In genomic region chr2:152738341-152738740, GRCm38 (mm10) we compare ENCODE assay signal across 9 mouse cellular contexts. TPM values are rescaled to one million over a fixed set of nuclear protein-coding genes. Genes with fewer than 3 reads are reported as not detected.
DNase-seq lines count a peak whose midpoint lies in the region; ATAC-seq and TF ChIP-seq lines count a peak whose summit lies in the region.
"Had no signal": no experiment of that assay in that cellular context is flagged by ENCODE, and none has a peak within 500 bp of the region (broad histone marks: within the 10 kb centered on the region; RNA-seq: fewer than 3 reads in every experiment).

No protein-coding gene starts in this region.

- peaks cover 17% of the 10 kb centered on the region for H3K36me3 ChIP-seq in C2C12 (ENCODE audit: control insufficient read depth, insufficient read depth)
- H3K36me3 ChIP-seq in forebrain, postnatal 0 days (ENCODE audit: insufficient read depth): no peaks in the 10 kb centered on the region
- no peaks in the 10 kb centered on the region for H3K36me3 ChIP-seq in liver, embryonic 16.5 days (ENCODE audit: control insufficient read depth, insufficient read depth)

- peaks cover 45% of the 10 kb centered on the region for H3K79me2 ChIP-seq in C2C12 (ENCODE audit: control insufficient read depth, insufficient read depth)

- peaks cover 26% of the 10 kb centered on the region for H3K79me3 ChIP-seq in C2C12 (ENCODE audit: low read depth)

- ATAC-seq in forebrain, postnatal 0 days: no peak
- no peak for ATAC-seq in liver, embryonic 16.5 days (ENCODE audit: low read depth)

- WGBS in cerebellum, adult 2 months: 85% methylated on average over 2 of the region's 2 CpGs
- WGBS in forebrain, postnatal 0 days: 67% methylated on average over 2 of the region's 2 CpGs
- WGBS in liver, embryonic 16.5 days (ENCODE audit: insufficient replicate concordance): 54% methylated on average over 2 of the region's 2 CpGs

- no peak for TF ChIP-seq CTCF in cerebellum, adult 2 months (IDR thresholded peaks at IDR 0.05; ENCODE audit: borderline replicate concordance, insufficient read depth, low read depth, low read length)
- no peak for TF ChIP-seq CTCF in C2C12 (IDR thresholded peaks at IDR 0.05; ENCODE audit: control insufficient read depth, insufficient read depth, insufficient read length)
- TF ChIP-seq CTCF in forebrain, postnatal 0 days (IDR thresholded peaks at IDR 0.05; ENCODE audit: low read depth): no peak

- H3K4me3 ChIP-seq in cerebellum, adult 2 months (replicated peaks; ENCODE audit: insufficient read depth, low read depth, low read length): no peak overlapping the region
- peak overlapping the region; percentile 93 for H3K4me3 ChIP-seq in C2C12 (ENCODE audit: insufficient read depth, poor library complexity, severe bottlenecking)
- peak overlapping the region; percentile 47; the same call in 1 of the 2 replicates for H3K4me3 ChIP-seq in forebrain, postnatal 0 days (ENCODE audit: low read depth, low read length)
- H3K4me3 ChIP-seq in liver, embryonic 16.5 days (ENCODE audit: low read depth, low read length): peak overlapping the region; percentile 63

- peaks cover 16% of the 10 kb centered on the region; the same call in 1 of the 2 replicates for H3K4me1 ChIP-seq in cerebellum, adult 2 months (ENCODE audit: control insufficient read depth, insufficient read depth, low read length)
- H3K4me1 ChIP-seq in forebrain, postnatal 0 days (ENCODE audit: insufficient read depth): peaks cover 18% of the 10 kb centered on the region
- peaks cover 76% of the 10 kb centered on the region for H3K4me1 ChIP-seq in liver, embryonic 16.5 days (ENCODE audit: control insufficient read depth, low read depth, low read length)

- H3K4me2 ChIP-seq in forebrain, postnatal 0 days (ENCODE audit: low read depth): peak overlapping the region; percentile 84
- peak overlapping the region; percentile 98 for H3K4me2 ChIP-seq in liver, embryonic 16.5 days (ENCODE audit: low read depth, low read length)

- no peak for DNase-seq in cerebellum, adult 2 months
- DNase-seq in cerebellum, adult 11-12 months: no peak
- no peak for DNase-seq in forebrain, postnatal 0 days
- DNase-seq in urinary bladder, postnatal 25 days (ENCODE audit: low spot score): no peak
- no peak for DNase-seq in ovary, postnatal 10 days (ENCODE audit: low spot score)
- no peak for DNase-seq in cerebellum, adult 11 months
- DNase-seq: cerebellum, postnatal 36 days had no signal

- no peak for TF ChIP-seq POLR2A in cerebellum, adult 2 months (IDR thresholded peaks at IDR 0.05; ENCODE audit: borderline replicate concordance, insufficient read depth, low read length)

- H3ac ChIP-seq in C2C12 (ENCODE audit: control insufficient read depth, insufficient read length, low read depth): peak overlapping the region; percentile 80

- no peaks in the 10 kb centered on the region for H3K9me3 ChIP-seq in forebrain, postnatal 0 days (ENCODE audit: low read length)
- H3K9me3 ChIP-seq in liver, embryonic 16.5 days (replicated peaks; ENCODE audit: control insufficient read depth, low read length): no peaks in the 10 kb centered on the region

- H3K27me3 ChIP-seq in cerebellum, adult 2 months (ENCODE audit: control insufficient read depth, insufficient read depth, low read length): no peaks in the 10 kb centered on the region
- H3K27me3 ChIP-seq in C2C12 (ENCODE audit: control insufficient read depth, insufficient read depth, insufficient read length): no peaks in the 10 kb centered on the region
- H3K27me3 ChIP-seq in forebrain, postnatal 0 days (ENCODE audit: insufficient read depth, low read length): 0 out of 2 replicates have a peak, but pooled peaks cover 9% of the 10 kb centered on the region
- H3K27me3 ChIP-seq in liver, embryonic 16.5 days (ENCODE audit: control insufficient read depth, insufficient read depth, low read depth, low read length): peaks cover 17% of the 10 kb centered on the region

- H3K9ac ChIP-seq in forebrain, postnatal 0 days: peak overlapping the region; percentile 10; the same call in 1 of the 2 replicates
- peak overlapping the region; percentile 68; the same call in 1 of the 2 replicates for H3K9ac ChIP-seq in liver, embryonic 16.5 days (ENCODE audit: low read depth, low read length)

- H3K27ac ChIP-seq in cerebellum, adult 2 months (ENCODE audit: insufficient read depth, low read length): peak overlapping the region; percentile 57; the same call in 1 of the 2 replicates
- H3K27ac ChIP-seq in forebrain, postnatal 0 days (ENCODE audit: low read depth, low read length): peak overlapping the region; percentile 4; the same call in 1 of the 2 replicates
- H3K27ac ChIP-seq in liver, embryonic 16.5 days (ENCODE audit: low read length): peak overlapping the region; percentile 83

TF ChIP-seq in C2C12, 6 proteins besides CTCF, POLR2A, EP300 and RAD21:
- TF ChIP-seq FOSL1 (IDR thresholded peaks at IDR 0.05; ENCODE audit: insufficient read depth, low read length, poor library complexity, severe bottlenecking): no peak
- TF ChIP-seq CEBPB (IDR thresholded peaks at IDR 0.05; ENCODE audit: low read depth): no peak
- no peak for TF ChIP-seq MAX (IDR thresholded peaks at IDR 0.05)
- no peak for TF ChIP-seq USF1 (IDR thresholded peaks at IDR 0.05; ENCODE audit: low read depth)
- TF ChIP-seq MYOG (IDR thresholded peaks at IDR 0.05; ENCODE audit: control insufficient read depth, extremely low read depth, insufficient read length): no peak
- no peak for TF ChIP-seq MYOD1 (IDR thresholded peaks at IDR 0.05; ENCODE audit: control insufficient read depth, insufficient read length, low read depth)

RNA-seq across cellular contexts. Expression of gene Id1, which starts 2.3 kb away (rescaled TPM):
- polyA plus RNA-seq in cerebellum, adult 2 months (2012; rRNA removed): 63.8 and 68.7 TPM in 2 replicates
- 503 TPM for polyA plus RNA-seq in C2C12 (2012; fragmentation: generic; extraction: Trizol)
- 58.8 and 70.5 TPM in 2 replicates for total RNA-seq in forebrain, postnatal 0 days (2014; rRNA removed)
- polyA plus RNA-seq in forebrain, postnatal 0 days (2015; fragmentation: Nextera tagmentation; extraction: Ambion mirVana): 59.8 and 71.3 TPM in 2 replicates
- polyA plus RNA-seq in liver, embryonic 16.5 days (2015; fragmentation: Nextera tagmentation; extraction: Ambion mirVana): 18.1 and 18.8 TPM in 2 replicates

RNA-seq across cellular contexts. Expression of gene Cox4i2, which starts 15.6 kb away (rescaled TPM):
- polyA plus RNA-seq in cerebellum, adult 2 months (2012; rRNA removed): 9.2 and 9.7 TPM in 2 replicates
- 0.39 TPM for polyA plus RNA-seq in C2C12 (2012; fragmentation: generic; extraction: Trizol)
- 4.3 TPM in 2 replicates for total RNA-seq in forebrain, postnatal 0 days (2014; rRNA removed)
- polyA plus RNA-seq in forebrain, postnatal 0 days (2015; fragmentation: Nextera tagmentation; extraction: Ambion mirVana): 4.4 and 5.4 TPM in 2 replicates
- polyA plus RNA-seq in liver, embryonic 16.5 days (2015; fragmentation: Nextera tagmentation; extraction: Ambion mirVana): 0.95 and 1.4 TPM in 2 replicates

RNA-seq across cellular contexts. Expression of gene Mcts2, which starts 51.5 kb away (rescaled TPM):
- 19.2 and 19.9 TPM in 2 replicates for polyA plus RNA-seq in cerebellum, adult 2 months (2012; rRNA removed)
- 24.7 TPM for polyA plus RNA-seq in C2C12 (2012; fragmentation: generic; extraction: Trizol)
- 21.5 and 30.8 TPM in 2 replicates for total RNA-seq in forebrain, postnatal 0 days (2014; rRNA removed)
- 26.6 and 29.9 TPM in 2 replicates for polyA plus RNA-seq in forebrain, postnatal 0 days (2015; fragmentation: Nextera tagmentation; extraction: Ambion mirVana)
- polyA plus RNA-seq in liver, embryonic 16.5 days (2015; fragmentation: Nextera tagmentation; extraction: Ambion mirVana): 10.2 and 11.1 TPM in 2 replicates

Comparison
In these comparisons a context has a peak if more than half of its experiments do, and no peak if none do; other contexts are left out.
1. H3K27ac ChIP-seq: peak in every context shown above with its lines; median percentile 83 in liver, embryonic 16.5 days; 57 in cerebellum, adult 2 months; 4 in forebrain, postnatal 0 days.